Mouse (Mus musculus): ENCODE results near the gene Mrpl2. TPM values are rescaled to one million over a fixed set of nuclear protein-coding genes. Genes with fewer than 3 reads are reported as not detected.

Mrpl2 gene
- polyA plus RNA-seq (2012; ENCODE audit: low replicate concordance): 845 and 851 TPM in 2 replicates

GRCm38 (mm10) chr17:46645561-46646321, at the start of gene Mrpl2, which contains the start of gene Klc4:
Gene Mrpl2, plus strand, starts transcription at chr17:46646229.
Gene Klc4, minus strand, starts transcription at chr17:46646022.

GRCm38 (mm10) chr17:46628791-46629684, 17.0 kb upstream of the Mrpl2 start, which contains the start of gene Ptk7:
Gene Ptk7, minus strand, starts transcription at chr17:46629504.

GRCm38 (mm10) chr17:46650232-46651031, 4.4 kb downstream of the Mrpl2 start, which contains the start of gene Cul7:
Gene Cul7, plus strand, starts transcription at chr17:46650337.

GRCm38 (mm10) chr17:46673850-46674529, 28.0 kb downstream of the Mrpl2 start, which contains the start of gene Rrp36:
Gene Rrp36, minus strand, starts transcription at chr17:46674352.

GRCm38 (mm10) chr17:46678416-46678815, 32.4 kb downstream of the Mrpl2 start, which contains the start of gene Mea1:
Gene Mea1, plus strand, starts transcription at chr17:46678793.

GRCm38 (mm10) chr17:46680760-46681373, 34.8 kb downstream of the Mrpl2 start, which contains the start of gene Klhdc3:
Gene Klhdc3, minus strand, starts transcription at chr17:46680914.

Other genes with a start within 250 kb of the Mrpl2 start
- 1.0 TPM in 1 of 2 replicates, not detected in the other for gene Crip3, start 217.3 kb upstream of the Mrpl2 start, polyA plus RNA-seq (2012; ENCODE audit: low replicate concordance)
- not detected in 2 replicates for gene Slc22a7, start 207.8 kb upstream of the Mrpl2 start, polyA plus RNA-seq (2012; ENCODE audit: low replicate concordance)
- gene Ttbk1, start 158.6 kb upstream of the Mrpl2 start, polyA plus RNA-seq (2012; ENCODE audit: low replicate concordance): 0.54 and 1.0 TPM in 2 replicates
- 16.0 and 16.9 TPM in 2 replicates for gene Dnph1, start 149.5 kb upstream of the Mrpl2 start, polyA plus RNA-seq (2012; ENCODE audit: low replicate concordance)
- gene Cul9, start 99.8 kb upstream of the Mrpl2 start, polyA plus RNA-seq (2012; ENCODE audit: low replicate concordance): 2.6 and 4.9 TPM in 2 replicates
- gene Srf, start 90.1 kb upstream of the Mrpl2 start, polyA plus RNA-seq (2012; ENCODE audit: low replicate concordance): 172 and 177 TPM in 2 replicates
- gene Ptk7, start 16.7 kb upstream of the Mrpl2 start, polyA plus RNA-seq (2012; ENCODE audit: low replicate concordance): 0.66 and 1.9 TPM in 2 replicates
- gene Klc4, start 207 bp upstream of the Mrpl2 start, polyA plus RNA-seq (2012; ENCODE audit: low replicate concordance): 6.1 and 9.9 TPM in 2 replicates
- gene Cul7, start 4.1 kb downstream of the Mrpl2 start, polyA plus RNA-seq (2012; ENCODE audit: low replicate concordance): 3.1 and 12.3 TPM in 2 replicates
- 7.7 and 14.0 TPM in 2 replicates for gene Rrp36, start 28.1 kb downstream of the Mrpl2 start, polyA plus RNA-seq (2012; ENCODE audit: low replicate concordance)
- 55.5 and 91.8 TPM in 2 replicates for gene Mea1, start 32.6 kb downstream of the Mrpl2 start, polyA plus RNA-seq (2012; ENCODE audit: low replicate concordance)
- 260 and 474 TPM in 2 replicates for gene Klhdc3, start 34.7 kb downstream of the Mrpl2 start, polyA plus RNA-seq (2012; ENCODE audit: low replicate concordance)
- gene Ppp2r5d, start 58.9 kb downstream of the Mrpl2 start, polyA plus RNA-seq (2012; ENCODE audit: low replicate concordance): 87.2 and 94.1 TPM in 2 replicates
- 27.7 and 37.0 TPM in 2 replicates for gene Pex6, start 65.2 kb downstream of the Mrpl2 start, polyA plus RNA-seq (2012; ENCODE audit: low replicate concordance)
- 0.96 TPM in 1 of 2 replicates, not detected in the other for gene Gnmt, start 82.9 kb downstream of the Mrpl2 start, polyA plus RNA-seq (2012; ENCODE audit: low replicate concordance)
- 88.2 and 108 TPM in 2 replicates for gene Cnpy3, start 106.0 kb downstream of the Mrpl2 start, polyA plus RNA-seq (2012; ENCODE audit: low replicate concordance)
- gene Ptcra, start 117.5 kb downstream of the Mrpl2 start, polyA plus RNA-seq (2012; ENCODE audit: low replicate concordance): 0.23 TPM in 1 of 2 replicates, not detected in the other
- gene 2310039H08Rik, start 126.4 kb downstream of the Mrpl2 start, polyA plus RNA-seq (2012; ENCODE audit: low replicate concordance): 108 and 208 TPM in 2 replicates
- 2.0 and 16.9 TPM in 2 replicates for gene Rpl7l1, start 136.4 kb downstream of the Mrpl2 start, polyA plus RNA-seq (2012; ENCODE audit: low replicate concordance)
- 10.2 and 17.7 TPM in 2 replicates for gene Bicral, start 212.3 kb downstream of the Mrpl2 start, polyA plus RNA-seq (2012; ENCODE audit: low replicate concordance)
- 23.6 and 27.2 TPM in 2 replicates for gene Tbcc, start 244.5 kb downstream of the Mrpl2 start, polyA plus RNA-seq (2012; ENCODE audit: low replicate concordance)

Measured in leukemia stem cell, adult 10-12 weeks (primary cell).